Mouse (Mus musculus) cerebellum, adult 2 months (tissue): Measurements from ENCODE around the gene Gpc6. TPM values are rescaled to one million over a fixed set of nuclear protein-coding genes. Genes with fewer than 3 reads are reported as not detected.

Source experiments
- DNase-seq, 2 experiments: peaks; one replicate each; pipeline ENCODE4 v3.0.0; 2021
- H3K27ac ChIP-seq: fragments of 200-500 bp; 2 replicates; pipeline ENCODE4 v1.5.1; 2012; ENCODE audit warnings: low read length, control low read depth, inconsistent platforms; ENCODE audit not compliant: insufficient read depth
- H3K27me3 ChIP-seq: fragments of 200-500 bp; 2 replicates; pipeline ENCODE4 v1.6.1; 2012; ENCODE audit warnings: inconsistent platforms, mild to moderate bottlenecking, low read length, moderate library complexity; ENCODE audit not compliant: control insufficient read depth, insufficient read depth
- H3K4me1 ChIP-seq: fragments of 200-500 bp; 2 replicates; pipeline ENCODE4 v1.6.1; 2011; ENCODE audit warnings: low read length; ENCODE audit not compliant: control insufficient read depth, insufficient read depth
- H3K4me3 ChIP-seq: fragments of 200-500 bp; replicated peaks from 2 replicates; pipeline ENCODE3; 2011; ENCODE audit warnings: mild to moderate bottlenecking, low read depth, low read length, control low read depth; ENCODE audit not compliant: insufficient read depth
- CTCF ChIP-seq: fragments of 200-500 bp; IDR thresholded peaks from 2 replicates; pipeline ENCODE4 v1.5.1; 2011; ENCODE audit warnings: low read depth, mild to moderate bottlenecking, control low read depth, low read length, moderate library complexity, borderline replicate concordance; ENCODE audit not compliant: insufficient read depth
- POLR2A ChIP-seq: fragments of 200-500 bp; IDR thresholded peaks from 2 replicates; pipeline ENCODE4 v1.6.1; 2011; ENCODE audit warnings: low read length, control low read depth, borderline replicate concordance; ENCODE audit not compliant: insufficient read depth
- WGBS: fragments of 180-500 bp; shearing (Covaris S2); methylation state at CpG from one replicate; pipeline ENCODE4 v1.1.7; 2018; 5-methylcytosine and 5-hydroxymethylcytosine counted together
- polyA plus RNA-seq: library from polyadenylated mRNA; depleted of rRNA; stranded (reverse); fragments of >200 nt; gene quantifications from 2 replicates; pipeline ENCODE4 v1.2.3, GENCODE M21; 2012

Gene Gpc6
- polyA plus RNA-seq, 1 experiment = 5.3 TPM

DNA sequence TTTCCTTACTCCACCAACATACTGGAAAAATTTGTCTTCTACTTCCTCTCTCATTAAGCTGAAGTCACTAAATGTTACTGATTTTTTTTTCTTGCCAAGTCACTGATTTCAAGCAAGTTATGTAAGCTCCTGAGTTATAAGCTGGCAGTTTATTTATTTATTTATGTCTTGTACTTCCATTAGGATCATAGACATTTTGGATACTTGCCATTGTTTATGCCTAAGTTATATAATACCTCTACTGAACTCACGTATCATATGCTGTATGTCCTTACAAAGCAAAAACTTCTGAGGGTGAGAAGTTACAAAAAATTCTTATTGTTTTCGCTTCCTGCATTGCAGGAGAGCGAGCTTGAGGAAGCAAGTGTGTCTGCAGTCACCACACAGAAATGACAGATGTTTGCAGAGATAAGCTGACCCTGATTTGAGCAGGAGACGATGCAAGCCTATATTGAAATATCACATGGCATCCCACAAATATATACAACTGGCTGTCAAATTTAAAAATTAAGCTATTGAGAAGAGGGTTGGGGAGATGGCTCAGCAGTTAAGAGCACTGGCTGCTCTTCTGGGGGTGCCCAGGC lies 1020.9 kb downstream of the Gpc6 start:
- Histone ChIP-seq H3K4me3 (no peak overlapping the region), H3K27ac (no peak overlapping the region), H3K27me3 (no peaks in the 10 kb centered on the region; the same call in 1 of the 2 replicates), H3K4me1 (peaks cover under 1% of the 10 kb centered on the region; the same call in 1 of the 2 replicates)
- WGBS = 95% methylated on average over 4 of the region's 4 CpGs
- no peak for DNase-seq
- TF ChIP-seq POLR2A (no peak), CTCF (no peak)

DNA sequence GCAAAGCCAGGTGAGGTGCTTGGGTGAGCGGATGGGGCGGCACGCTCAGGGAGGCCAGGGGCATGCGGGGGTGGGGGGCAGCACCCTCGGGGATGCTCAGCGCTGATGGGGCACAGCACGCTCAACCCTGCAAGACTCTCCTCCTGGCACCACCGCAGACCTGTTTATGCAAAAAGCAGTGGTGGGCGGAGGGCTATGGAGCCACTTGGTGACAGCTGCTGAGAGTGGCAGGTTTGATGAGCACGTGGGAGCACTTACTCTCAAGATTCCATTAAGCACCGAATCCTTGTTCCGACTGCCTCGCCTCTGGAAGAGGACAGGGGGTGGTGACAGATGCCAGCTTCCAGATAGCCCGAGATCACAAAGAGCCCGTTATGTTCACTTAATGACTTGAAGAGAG lies 1026.2 kb downstream of the Gpc6 start:
- Histone ChIP-seq H3K4me1 (peaks cover 3% of the 10 kb centered on the region; the same call in 1 of the 2 replicates), H3K4me3 (no peak overlapping the region), H3K27ac (no peak overlapping the region), H3K27me3 (no peaks in the 10 kb centered on the region)
- 18% methylated on average over 15 of the region's 15 CpGs for WGBS
- no peak for DNase-seq
- TF ChIP-seq POLR2A (no peak), CTCF (no peak)

DNA sequence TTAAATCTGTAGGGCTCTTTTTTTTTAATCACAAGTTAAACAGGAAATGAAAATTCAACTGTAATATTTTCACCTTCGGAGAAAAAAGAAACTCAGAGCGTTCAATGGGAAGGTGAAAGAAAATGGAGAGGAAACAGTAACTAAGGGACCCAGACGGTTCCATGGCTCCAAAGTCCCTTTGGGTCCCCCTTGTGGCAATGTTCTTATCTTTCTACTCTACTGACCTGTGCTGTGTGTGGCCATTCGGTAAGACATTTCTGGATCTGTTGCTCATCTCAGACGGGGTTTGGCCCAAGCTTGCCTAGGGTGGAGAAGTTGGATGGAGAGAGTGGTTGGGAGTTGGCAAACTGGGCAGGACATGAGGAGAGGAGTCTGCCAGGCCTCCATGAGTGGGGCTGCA lies 1026.6 kb downstream of the Gpc6 start:
- Histone ChIP-seq H3K27me3 (no peaks in the 10 kb centered on the region), H3K27ac (no peak overlapping the region), H3K4me3 (no peak overlapping the region), H3K4me1 (peaks cover 3% of the 10 kb centered on the region; the same call in 1 of the 2 replicates)
- 24% methylated on average over 5 of the region's 5 CpGs for WGBS
- TF ChIP-seq POLR2A (no peak), CTCF (peak; percentile 10; the same call in 1 of the 2 replicates)
- DNase-seq = no peak

DNA sequence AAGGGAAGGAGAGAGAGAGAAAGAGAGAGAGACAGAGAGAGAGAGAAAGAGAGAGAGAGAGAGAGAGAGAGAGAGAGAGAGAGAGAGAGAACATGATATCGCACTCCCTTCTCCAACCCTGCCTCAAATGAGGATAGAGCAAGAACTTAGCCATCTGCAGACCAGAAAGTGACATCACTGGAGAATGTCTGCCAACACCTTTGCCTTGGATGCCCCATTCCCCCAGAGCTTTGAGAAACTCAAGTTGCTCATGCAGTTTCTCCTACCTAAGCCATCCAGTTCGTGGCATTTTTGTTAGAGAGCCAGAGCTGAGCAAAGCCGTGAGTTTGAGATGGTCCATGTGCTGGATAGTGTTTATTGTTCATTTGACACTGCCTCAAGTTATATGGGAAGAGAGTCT lies 1030.9 kb downstream of the Gpc6 start:
- WGBS = 70% methylated on average over 3 of the region's 3 CpGs
- TF ChIP-seq CTCF = no peak
- TF ChIP-seq POLR2A = no peak
- peaks cover 2% of the 10 kb centered on the region; the same call in 1 of the 2 replicates for H3K4me1 ChIP-seq
- no peak overlapping the region for H3K4me3 ChIP-seq
- H3K27ac ChIP-seq = no peak overlapping the region
- DNase-seq = no peak
- H3K27me3 ChIP-seq = no peaks in the 10 kb centered on the region

DNA sequence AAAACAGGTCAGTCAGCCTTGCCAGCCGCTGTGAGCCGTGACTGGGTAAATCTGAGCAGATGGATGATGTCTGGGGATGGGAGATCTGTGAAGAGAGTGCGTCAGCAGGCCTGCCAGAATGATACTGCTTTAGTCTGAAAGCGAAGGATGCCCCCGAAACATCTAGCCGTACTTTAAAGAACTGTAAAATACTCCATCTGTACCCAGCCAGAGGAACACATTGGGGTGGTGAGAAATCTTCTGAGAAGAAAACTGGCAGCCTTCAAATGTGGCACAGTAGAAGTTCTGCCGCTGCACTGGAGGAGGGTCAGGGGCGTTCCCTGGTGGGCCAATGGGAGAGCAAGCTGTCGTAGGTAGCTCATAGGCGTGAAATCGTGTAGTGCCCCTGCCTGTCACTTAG lies 1033.3 kb downstream of the Gpc6 start:
- TF ChIP-seq POLR2A (no peak), CTCF (no peak)
- WGBS = 60% methylated on average over 11 of the region's 11 CpGs
- peak in 1 of 2 experiments; percentile 12 for DNase-seq
- Histone ChIP-seq H3K4me1 (no peaks in the 10 kb centered on the region), H3K27me3 (no peaks in the 10 kb centered on the region; the same call in 1 of the 2 replicates), H3K4me3 (no peak overlapping the region), H3K27ac (no peak overlapping the region)

DNA sequence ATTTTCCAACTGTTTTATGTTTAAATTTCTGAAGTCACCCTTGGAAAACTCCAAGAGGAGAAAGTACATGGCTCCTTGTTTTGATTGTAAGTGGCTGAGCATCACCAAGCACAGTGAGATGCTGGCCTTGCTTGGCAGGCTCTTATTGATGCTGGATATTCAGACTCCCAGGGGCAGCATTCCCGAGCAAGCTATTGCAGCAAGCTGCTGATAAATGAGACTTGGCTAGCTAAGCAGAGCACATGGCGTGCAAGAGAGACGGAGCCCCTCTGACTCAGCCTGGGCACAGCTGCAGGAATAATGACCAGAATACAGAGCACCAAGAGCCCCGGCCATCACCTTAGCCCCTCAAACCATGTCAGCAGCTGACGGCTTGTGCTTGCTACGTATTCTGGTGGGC lies 1036.2 kb downstream of the Gpc6 start:
- Histone ChIP-seq H3K27me3 (no peaks in the 10 kb centered on the region; the same call in 1 of the 2 replicates), H3K4me1 (no peaks in the 10 kb centered on the region), H3K4me3 (no peak overlapping the region), H3K27ac (no peak overlapping the region)
- TF ChIP-seq POLR2A (no peak), CTCF (no peak)
- DNase-seq = no peak
- WGBS = 17% methylated on average over 6 of the region's 6 CpGs

DNA sequence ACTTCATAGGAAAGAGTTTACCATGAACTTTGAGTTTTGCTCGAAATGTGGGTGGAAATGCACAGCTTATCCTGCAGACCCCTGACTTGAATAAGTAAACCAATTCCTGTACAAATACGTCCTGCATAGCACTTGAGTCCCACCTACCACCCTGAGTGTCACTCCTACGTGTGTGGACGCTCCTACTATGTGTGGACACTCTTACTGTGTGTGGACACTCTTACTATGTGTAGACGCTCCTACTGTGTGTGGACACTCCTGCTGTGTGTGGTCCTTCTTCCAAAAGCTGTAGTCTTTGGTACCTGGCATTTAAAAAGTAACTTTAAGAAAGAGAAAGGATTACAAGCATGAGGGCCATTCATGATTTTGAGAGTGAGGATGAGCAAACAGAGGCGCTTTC lies 1036.7 kb downstream of the Gpc6 start:
- Histone ChIP-seq H3K4me1 (no peaks in the 10 kb centered on the region), H3K4me3 (no peak overlapping the region), H3K27ac (no peak overlapping the region), H3K27me3 (no peaks in the 10 kb centered on the region; the same call in 1 of the 2 replicates)
- WGBS = 90% methylated on average over 6 of the region's 6 CpGs
- no peak for DNase-seq
- TF ChIP-seq CTCF (no peak), POLR2A (no peak)

DNA sequence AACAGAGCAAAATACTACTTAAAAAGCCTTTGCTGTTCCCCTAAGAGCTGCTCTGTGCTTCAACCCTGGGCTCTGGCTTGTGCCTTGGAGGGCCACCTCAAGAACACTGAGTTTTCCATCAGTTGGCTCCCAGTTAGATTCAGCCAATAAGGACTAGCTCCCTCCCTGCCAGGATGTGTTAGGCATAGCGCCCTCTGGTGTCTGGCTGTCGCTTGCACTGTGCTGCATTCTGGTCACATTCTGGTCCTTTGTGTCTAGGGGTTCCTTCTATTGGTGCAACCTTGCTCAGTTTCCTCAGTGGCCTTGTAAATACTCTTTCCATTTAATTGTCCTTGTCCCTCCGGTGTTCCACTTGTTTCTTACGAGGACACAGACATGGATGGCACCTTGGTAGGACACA lies 1037.3 kb downstream of the Gpc6 start:
- TF ChIP-seq CTCF = peak; percentile 29; the same call in 1 of the 2 replicates
- no peak for TF ChIP-seq POLR2A
- Histone ChIP-seq H3K27ac (no peak overlapping the region), H3K4me3 (no peak overlapping the region), H3K4me1 (no peaks in the 10 kb centered on the region), H3K27me3 (no peaks in the 10 kb centered on the region; the same call in 1 of the 2 replicates)
- WGBS = 73% methylated on average over 4 of the region's 4 CpGs
- DNase-seq = no peak
